Mouse (Mus musculus): ENCODE results near the gene Cpne5.
"Not testable (repeated sequence)": the region's sequence is repeated elsewhere in the genome, so short reads cannot be mapped to it uniquely, and the experiment has no call there.

Gene Cpne5

DNA sequence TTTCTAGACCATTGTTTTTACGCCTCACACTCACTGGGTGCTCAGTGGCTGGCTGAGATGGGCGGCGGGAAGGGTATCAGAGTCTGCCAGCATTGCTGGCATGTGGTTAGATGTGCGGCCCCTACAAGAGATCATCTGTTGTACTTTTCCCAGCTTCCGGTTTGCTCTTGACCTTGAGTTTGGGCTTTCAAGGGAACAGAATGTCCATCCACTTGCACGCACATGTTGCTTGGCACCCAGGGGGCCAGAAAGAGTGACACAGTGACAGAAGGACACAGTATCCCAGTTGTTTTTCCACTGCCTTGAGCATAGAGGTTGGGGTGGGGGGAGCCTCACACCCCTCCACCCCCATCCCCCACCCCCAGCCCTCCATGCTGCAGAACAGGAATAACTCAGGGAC lies 90.2 kb downstream of the Cpne5 start:
- no peak for ATAC-seq (ENCODE audit: insufficient number of reproducible peaks, low FRiP score, low TSS enrichment)

DNA sequence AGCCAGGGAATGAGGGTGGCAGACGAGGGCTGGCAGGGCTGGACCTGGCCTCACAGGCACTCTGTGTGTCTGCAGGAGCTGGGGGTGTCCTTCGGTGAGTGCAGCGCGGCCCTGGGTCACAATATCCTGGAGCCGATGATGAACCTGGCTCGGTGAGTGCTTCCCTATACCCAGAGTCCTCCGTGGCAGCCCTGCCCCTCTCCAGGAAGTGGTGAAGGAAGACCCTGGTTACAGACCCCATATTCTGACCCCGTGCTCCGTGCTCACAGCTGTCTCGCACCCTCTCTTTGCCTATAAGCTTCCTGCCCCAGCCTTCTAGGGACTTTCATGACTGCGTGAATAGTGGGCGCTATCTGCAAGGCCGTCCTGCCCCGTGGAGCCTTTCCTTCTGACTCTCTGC lies 90.7 kb downstream of the Cpne5 start:
- ATAC-seq (ENCODE audit: insufficient number of reproducible peaks, low FRiP score, low TSS enrichment): no peak

DNA sequence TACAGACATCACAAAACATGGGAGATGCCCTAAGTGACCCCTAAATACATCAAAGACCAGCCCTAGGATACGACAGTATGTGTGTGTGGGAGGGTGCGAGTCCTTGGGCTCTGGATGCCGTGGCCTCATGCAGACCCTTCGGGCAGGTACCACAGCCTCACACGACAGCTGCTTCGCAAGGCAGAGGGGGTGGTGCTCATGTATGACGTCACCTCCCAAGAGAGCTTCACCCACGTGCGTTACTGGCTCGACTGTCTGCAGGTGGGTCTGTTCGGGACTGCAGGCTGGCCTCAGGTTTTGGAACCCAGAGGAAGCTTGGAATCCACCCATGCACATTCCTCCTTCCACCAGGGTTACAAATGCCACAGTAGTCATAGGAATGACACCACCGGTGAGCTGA lies 92.9 kb downstream of the Cpne5 start:
- no peak for ATAC-seq (ENCODE audit: insufficient number of reproducible peaks, low FRiP score, low TSS enrichment)

DNA sequence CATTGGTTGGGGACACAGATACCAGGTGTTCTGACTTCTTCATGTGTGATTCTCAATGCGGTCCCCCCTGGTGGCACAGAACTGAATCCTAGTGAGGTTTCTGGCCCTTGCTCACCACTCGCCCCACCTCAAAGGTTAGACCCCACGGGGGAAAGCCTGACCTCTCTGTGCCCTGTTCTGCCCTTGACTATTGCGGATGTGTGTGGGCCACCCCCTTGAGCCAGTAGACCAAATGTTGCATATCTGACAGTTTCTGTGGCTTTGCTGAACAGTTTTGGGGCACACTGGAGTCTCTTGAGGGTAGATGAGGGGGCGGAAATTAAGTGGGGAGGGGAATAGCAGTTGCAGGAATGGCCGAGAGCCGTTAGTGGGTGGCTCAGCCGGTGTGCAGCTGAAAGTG lies 94.7 kb downstream of the Cpne5 start:
- no peak for ATAC-seq (ENCODE audit: insufficient number of reproducible peaks, low FRiP score, low TSS enrichment)

DNA sequence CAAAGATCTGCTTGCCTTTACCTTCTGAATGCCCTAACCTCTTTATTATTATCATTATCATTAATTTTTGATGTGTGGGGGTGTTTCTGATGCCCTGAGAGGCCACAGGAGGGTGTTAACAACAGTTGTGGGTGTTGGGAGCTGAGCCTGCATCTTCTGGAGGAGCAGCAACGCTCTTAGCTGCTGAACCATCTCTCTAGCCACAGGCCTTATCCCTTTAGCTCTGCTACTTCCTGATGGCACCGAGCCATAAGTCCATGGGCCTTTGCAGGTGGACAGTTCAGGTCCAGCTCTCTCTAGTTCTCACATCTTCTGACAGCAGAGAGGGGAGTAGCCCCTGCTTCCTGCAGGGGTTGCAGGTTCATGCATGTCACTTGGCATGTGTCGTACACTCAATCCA lies 96.4 kb downstream of the Cpne5 start:
- ATAC-seq (ENCODE audit: insufficient number of reproducible peaks, low FRiP score, low TSS enrichment): no peak

DNA sequence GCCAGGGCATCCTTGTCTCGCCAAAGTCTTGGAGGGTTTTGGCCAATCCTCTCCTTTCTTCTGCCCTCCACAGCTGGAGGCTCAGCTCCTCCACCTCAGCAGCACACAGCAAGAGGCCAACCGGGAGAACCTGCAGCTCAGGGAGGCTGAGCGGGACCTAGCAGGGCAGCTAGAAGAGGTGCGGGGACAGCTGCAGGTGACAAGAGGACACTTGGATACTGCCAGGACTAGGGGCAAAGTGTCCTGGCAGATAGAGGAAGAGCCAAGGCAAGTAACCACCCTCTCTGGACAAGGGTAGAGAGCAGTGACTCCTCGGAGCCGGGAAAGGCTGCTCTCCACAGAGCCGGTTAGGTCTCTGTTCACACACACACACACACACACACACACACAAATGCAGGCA lies 100.1 kb downstream of the Cpne5 start:
- ATAC-seq (ENCODE audit: insufficient number of reproducible peaks, low FRiP score, low TSS enrichment): no peak

DNA sequence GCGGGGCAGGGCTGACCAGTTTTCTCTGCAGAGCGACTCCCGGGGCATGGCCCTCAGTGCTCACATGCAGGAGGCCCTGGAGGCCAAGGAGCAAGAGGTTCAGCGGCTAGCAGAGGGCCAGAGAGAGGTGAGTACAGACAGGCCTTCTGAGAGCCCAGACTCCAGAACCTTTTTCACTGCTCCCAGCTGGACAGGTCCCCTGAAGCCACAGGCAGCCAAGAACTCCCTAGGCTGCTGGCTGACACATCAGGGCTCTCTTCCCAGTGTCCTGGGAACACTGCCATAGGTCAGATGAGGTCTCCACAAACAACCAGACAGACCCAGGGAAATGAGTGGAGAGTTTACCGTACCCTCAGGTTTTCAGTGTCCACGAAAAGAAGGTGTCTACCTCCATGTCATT lies 101.7 kb downstream of the Cpne5 start:
- no peak for ATAC-seq (ENCODE audit: insufficient number of reproducible peaks, low FRiP score, low TSS enrichment)

DNA sequence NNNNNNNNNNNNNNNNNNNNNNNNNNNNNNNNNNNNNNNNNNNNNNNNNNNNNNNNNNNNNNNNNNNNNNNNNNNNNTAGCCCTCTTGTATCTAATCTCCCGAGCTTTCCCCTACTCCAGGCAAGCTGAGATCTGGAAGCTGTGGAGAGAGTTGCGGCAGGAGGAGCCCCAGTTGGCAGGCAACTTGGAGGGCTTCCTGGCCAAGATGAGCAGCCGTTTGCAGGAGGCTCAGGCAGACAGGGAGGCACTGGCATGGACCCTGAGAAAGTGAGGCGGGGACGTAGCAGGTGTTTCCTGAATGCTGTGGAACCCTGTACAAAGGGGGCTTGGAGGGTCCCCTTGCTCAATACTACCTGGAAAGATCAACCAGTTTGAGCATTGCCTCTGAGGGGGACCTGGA lies 102.9 kb downstream of the Cpne5 start:
- no peak for ATAC-seq (ENCODE audit: insufficient number of reproducible peaks, low FRiP score, low TSS enrichment)

DNA sequence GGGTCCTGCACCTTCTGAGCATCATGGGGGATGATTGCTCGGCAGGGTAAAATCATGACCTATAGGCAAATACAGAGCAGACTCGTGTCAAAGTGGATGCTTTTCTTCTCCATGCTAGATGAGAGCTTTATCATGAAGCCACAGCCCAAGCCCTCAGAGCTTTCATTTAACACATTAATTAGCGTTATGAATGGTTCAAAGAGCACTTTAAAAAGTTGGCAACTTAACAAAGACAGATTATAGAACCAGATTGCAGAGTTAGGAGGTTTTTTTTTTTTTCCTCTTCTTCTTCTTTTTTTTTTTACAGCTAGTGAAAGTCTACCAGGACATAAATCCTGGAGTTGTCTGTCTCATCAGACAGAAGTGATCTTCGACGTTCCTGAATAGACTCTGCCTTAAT lies 108.6 kb downstream of the Cpne5 start:
- no peak for ATAC-seq (ENCODE audit: insufficient number of reproducible peaks, low FRiP score, low TSS enrichment)

DNA sequence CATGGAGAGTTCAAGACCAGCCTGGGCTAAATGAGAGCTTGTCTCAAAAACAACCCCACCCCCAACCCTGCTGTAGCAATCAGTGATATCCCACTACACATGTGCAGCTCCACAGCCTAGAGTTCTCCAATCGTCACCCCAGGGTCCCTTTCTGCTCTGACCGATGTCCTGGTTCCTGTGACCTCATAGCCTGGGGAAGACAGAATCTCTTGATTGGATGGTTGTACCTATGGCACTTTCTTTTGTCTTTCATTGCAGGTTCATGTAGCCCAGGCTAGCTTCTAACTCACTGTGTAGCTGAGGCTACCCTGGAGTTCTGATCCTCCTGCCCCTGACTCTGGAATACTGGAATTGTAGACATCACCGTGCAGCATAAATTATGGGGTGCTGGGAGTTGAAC lies 111.4 kb downstream of the Cpne5 start:
- no peak for ATAC-seq (ENCODE audit: insufficient number of reproducible peaks, low FRiP score, low TSS enrichment)

DNA sequence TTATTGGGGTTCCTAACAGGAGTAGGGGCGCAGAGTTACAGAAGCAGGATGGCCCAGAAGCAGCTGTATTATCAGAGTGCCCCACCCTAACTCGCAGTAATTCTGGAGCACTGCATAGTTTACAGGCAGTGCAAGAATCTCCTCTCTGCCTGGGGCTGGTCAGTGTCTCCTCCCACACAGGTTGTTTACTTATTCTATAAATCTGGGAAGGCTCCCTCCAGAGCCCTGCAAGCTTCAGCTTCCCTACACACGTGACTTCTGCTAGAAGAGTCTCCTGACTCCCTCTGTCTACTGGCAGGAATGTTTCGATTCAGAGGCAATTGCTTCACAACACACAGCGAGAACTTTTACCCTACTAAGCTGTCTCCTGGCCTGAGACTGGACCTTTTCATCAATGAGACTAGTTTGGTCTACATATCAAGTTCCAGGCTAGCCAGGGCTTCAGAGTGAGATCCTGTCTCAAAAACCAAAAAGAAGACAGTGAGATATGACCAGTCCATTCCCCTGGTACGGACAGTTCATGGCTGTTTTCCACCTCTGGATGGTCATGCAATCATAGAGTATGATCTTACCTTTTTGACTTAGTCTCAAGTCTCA lies 114.3 kb downstream of the Cpne5 start:
- no peak for ATAC-seq (ENCODE audit: insufficient number of reproducible peaks, low FRiP score, low TSS enrichment)

DNA sequence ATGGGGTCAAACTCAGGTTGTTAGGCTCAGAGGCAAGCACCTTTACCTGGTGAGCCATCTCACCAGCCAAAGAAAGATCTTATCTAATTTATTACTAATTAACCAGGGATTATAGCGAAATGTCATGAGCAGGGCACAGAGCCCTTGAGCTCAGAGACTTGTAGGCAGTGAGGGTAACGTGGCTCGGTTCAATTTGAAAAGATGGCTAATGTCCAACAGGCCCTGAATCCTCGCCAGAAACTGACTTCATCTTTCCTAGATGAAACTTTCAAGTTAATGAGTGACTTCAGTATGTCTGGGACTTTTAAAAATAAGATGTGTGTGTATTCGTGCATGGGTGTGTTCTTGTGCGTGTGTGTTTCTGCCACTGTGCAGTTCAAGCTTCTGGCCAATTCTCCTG lies 115.2 kb downstream of the Cpne5 start:
- no peak for ATAC-seq (ENCODE audit: insufficient number of reproducible peaks, low FRiP score, low TSS enrichment)

DNA sequence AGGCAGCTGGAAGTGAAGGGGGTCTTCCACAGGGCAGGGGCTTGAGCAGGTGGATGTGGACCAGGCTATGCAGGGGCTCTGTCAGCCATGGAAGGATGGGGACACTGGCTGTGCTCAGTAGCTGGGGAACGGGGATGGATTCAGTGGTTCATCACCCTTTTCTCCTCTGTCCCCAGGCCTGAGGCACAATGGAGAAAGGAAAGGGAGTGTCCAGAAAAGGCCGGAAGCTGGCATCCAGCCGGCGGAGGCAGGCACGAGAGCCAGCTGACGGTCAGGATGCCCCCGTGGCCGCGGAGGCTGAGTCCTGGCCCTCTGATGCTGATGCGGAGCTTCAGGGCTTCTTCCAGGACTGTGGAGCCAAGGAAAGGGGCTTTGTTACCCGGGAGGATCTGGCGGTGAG lies 117.3 kb downstream of the Cpne5 start:
- no peak for ATAC-seq (ENCODE audit: insufficient number of reproducible peaks, low FRiP score, low TSS enrichment)

DNA sequence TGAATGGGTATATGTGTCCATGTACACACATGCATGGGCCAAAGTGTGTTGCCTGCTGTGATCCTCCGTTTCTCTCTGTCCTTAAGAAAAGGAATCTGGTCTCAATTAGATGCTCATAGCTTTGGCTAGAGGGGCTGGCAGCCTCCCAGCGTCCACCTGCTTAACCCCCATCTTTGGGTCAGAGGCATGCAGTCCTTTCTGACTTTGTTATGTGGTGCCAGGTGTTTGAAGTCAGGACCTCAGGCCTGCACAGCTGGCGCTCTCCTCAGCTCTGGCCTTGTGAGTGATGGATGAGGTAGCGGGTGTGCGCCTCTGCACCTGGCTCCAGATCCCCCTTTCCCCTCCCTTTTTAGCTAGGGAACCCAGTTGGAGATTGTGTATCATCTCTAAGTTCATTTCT lies 119.9 kb downstream of the Cpne5 start:
- ATAC-seq (ENCODE audit: insufficient number of reproducible peaks, low FRiP score, low TSS enrichment): no peak

DNA sequence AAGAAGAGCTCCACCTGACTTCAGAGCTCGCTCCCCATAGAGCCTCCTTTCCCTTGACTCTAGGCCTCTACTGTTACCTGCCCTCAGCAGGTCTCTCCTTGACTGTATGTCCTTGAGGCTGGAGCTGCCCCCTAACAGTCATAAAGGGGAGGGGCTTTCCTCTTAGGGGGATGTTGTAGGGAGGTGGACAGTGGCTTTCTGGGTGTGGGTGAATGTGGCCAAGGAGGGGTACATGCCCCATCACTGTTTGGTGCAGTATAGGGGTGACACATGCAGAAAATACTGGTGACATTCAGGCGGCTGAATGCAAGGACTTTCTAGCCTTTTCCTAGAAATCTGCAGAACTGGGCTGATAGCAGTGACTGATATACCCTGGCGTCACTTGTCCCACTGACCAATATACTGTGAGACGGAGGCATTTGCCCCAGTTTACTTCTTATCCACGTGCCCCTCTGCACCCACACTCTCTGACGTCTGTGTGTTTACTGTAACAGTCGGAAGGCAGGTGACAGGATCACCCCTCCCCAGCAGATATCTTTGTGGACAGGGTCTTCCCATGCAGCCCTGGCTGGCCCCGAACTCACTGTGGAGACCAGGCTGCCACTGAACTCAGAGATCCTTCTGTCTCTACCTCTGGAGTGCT lies 120.8 kb downstream of the Cpne5 start:
- ATAC-seq (ENCODE audit: insufficient number of reproducible peaks, low FRiP score, low TSS enrichment): no peak

DNA sequence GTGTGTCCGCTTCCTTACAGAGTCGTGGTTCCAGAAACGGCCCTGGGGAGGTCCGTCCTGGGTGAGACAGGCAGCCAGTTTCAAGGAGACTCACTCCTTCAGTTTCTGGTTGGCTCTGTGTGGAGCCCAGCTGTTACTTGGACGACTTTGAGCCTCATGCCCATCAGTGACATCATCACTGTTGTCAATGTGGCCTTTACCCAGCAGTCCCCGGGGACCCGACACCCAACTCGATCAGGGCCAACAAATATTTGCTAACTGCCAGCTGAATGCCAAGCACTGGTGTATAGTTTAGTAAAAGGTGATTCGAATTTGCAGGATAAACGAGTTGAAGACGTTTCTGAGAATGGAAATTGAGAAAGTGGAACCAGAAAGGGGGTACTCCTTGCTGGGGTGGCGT lies 121.9 kb downstream of the Cpne5 start:
- ATAC-seq (ENCODE audit: insufficient number of reproducible peaks, low FRiP score, low TSS enrichment): no peak

DNA sequence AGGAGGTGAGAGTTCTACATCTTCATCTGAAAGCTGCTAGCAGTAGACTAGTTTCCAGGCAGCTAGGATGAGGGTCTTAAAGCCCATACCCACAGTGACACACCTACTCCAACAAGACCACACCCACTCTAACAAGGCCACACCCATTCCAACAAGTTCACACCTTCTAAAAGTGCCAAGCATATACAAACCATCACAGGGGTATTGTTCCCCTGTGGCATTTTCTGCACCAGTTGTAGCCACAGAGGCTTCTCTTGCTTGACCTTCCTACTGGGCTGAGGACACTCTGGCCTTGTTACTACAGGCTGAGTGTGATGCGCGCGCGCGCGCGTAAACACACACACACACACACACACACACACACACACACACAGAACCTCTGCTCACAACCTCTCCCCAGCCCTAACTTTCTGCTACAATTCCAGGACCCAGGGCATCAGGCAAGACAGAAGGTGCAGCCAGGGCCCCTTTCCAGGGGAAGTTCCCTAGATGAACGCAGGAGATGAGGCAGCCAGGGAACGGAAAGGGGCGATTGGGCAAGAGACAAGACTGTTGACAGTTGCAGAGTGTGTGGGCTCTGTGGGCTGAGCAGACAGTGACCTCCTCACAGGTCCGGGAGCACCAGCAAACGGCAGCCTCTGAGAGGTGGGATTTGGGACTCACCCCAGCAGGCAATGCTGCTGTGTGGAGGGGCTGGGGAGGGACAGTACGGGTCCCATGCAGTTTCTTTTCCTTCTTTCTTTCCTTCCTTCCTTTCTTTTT lies 124.2 kb downstream of the Cpne5 start, which contains the start of gene Rab44:
Gene Rab44 (plus strand): TSS at position 555 of the 762 bp plus-strand sequence.
- ATAC-seq (ENCODE audit: insufficient number of reproducible peaks, low FRiP score, low TSS enrichment): no peak

DNA sequence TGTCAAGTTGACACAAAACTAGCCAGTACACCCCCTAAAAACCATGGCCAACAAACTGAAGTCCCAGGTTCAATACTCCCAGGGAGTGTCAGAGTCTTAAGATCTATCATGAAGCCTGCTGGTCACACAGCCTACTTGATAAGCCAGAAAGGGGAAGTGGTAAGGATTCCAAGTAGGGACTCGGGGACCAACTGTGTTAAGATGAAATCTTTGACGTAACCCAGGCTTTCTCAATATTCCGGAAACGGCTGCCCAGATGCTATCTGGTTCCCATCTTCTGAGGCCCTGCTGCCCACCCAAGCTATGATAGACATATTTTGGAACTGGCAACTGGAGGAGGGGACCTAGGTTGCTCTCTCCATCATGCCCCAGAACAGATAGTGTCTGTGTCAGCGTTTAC lies 126.6 kb downstream of the Cpne5 start:
- no peak for ATAC-seq (ENCODE audit: insufficient number of reproducible peaks, low FRiP score, low TSS enrichment)

DNA sequence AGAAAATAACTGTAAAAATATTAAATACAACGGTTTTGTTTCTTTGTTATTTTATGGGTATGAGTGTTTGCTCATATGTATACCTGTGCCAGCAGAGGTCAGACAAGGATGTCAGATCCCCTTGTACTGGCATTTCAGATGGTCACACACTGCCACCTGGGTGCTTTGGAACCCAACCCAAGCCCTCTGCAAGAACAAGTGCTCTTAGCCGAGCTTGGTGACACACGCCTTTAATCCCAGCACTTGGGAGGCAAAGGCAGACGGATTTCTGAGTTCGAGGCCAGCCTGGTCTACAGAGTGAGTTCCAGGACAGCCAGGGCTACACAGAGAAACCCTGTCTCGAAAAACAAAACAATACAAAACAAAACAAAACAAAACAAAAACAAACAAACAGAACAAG lies 127.6 kb downstream of the Cpne5 start:
- ATAC-seq (ENCODE audit: insufficient number of reproducible peaks, low FRiP score, low TSS enrichment): not testable (repeated sequence)
